Mouse (Mus musculus) thymus, adult 2 months (tissue): Measurements from ENCODE around the gene Mfsd8.
"Not testable (repeated sequence)": the region's sequence is repeated elsewhere in the genome, so short reads cannot be mapped to it uniquely, and the experiment has no call there.

Source experiments
- CTCF ChIP-seq: fragments of 200-500 bp; IDR thresholded peaks from 2 replicates; pipeline ENCODE4 v1.5.1; 2012; ENCODE audit warnings: mild to moderate bottlenecking, control low read depth, low read length, moderate library complexity, borderline replicate concordance; ENCODE audit not compliant: control insufficient read depth, poor library complexity, insufficient read depth; ENCODE audit errors: extremely low read depth
- POLR2A ChIP-seq: fragments of 200-500 bp; IDR thresholded peaks from 2 replicates; pipeline ENCODE4 v1.6.1; 2012; ENCODE audit warnings: mild to moderate bottlenecking, low read length, control low read depth, moderate library complexity; ENCODE audit not compliant: control insufficient read depth, poor library complexity, insufficient read depth; ENCODE audit errors: extremely low read depth

DNA sequence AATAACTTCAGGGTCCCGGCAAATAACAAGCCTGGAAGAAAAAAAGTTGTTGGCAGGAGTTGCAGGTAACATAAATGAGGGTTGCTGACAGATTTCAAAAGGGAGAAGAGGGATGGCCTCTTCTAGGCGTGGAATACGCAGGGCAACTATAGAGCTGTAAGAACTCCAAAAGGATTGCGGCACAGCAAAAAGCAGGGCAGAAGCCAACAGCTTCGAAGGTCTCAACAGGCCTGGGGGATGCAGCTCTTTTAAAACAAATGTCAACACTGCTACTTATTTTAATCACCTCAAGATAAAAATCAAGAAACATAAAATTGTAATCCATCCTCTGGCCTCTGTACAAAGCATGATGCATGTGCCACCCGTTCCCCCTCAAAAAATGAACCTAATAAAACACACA, 1.2 kb downstream of the Mfsd8 start:
- TF ChIP-seq POLR2A, CTCF: not testable (repeated sequence)
